Mouse (Mus musculus): Measurements from ENCODE around the gene Ssna1.
"Not testable (repeated sequence)": the region's sequence is repeated elsewhere in the genome, so short reads cannot be mapped to it uniquely, and the experiment has no call there.

Gene Ssna1

GRCm38 (mm10) chr2:25262291-25262767, 9.9 kb downstream of the Ssna1 start, which contains the start of gene Tprn:
TSS of gene Tprn (plus strand) at chr2:25262618.
- DNase-seq (ENCODE audit: low spot score), result peak; percentile 95

- no peak for DNase-seq (ENCODE audit: low spot score)
These were observed 10.4 kb downstream of the Ssna1 start for GRCm38 (mm10) chr2:25261870-25262269.

- no peak for DNase-seq (ENCODE audit: low spot score)
These were observed 13.4 kb downstream of the Ssna1 start for GRCm38 (mm10) chr2:25258887-25259286.

- not testable (repeated sequence) for DNase-seq (ENCODE audit: low spot score)
These were observed 15.0 kb downstream of the Ssna1 start for GRCm38 (mm10) chr2:25257250-25257649.

GRCm38 (mm10) chr2:25256443-25257109, 15.7 kb downstream of the Ssna1 start:
- peak; percentile 63 for DNase-seq (ENCODE audit: low spot score)

GRCm38 (mm10) chr2:25255284-25255779, 16.9 kb downstream of the Ssna1 start, which contains the start of gene Tmem203:
TSS of gene Tmem203 (plus strand) at chr2:25255439.
- peak; percentile 91 for DNase-seq (ENCODE audit: low spot score)

GRCm38 (mm10) chr2:25252331-25252730, 19.9 kb downstream of the Ssna1 start:
- no peak for DNase-seq (ENCODE audit: low spot score)

- DNase-seq (ENCODE audit: low spot score), result no peak
These were observed 25.8 kb downstream of the Ssna1 start, which contains the start of gene AL732309.1 for GRCm38 (mm10) chr2:25246183-25247072. TSS of gene AL732309.1 (minus strand) at chr2:25246863.

- no peak for DNase-seq (ENCODE audit: low spot score)
These were observed 28.1 kb downstream of the Ssna1 start for GRCm38 (mm10) chr2:25244144-25244543.

GRCm38 (mm10) chr2:25243342-25243741, 28.9 kb downstream of the Ssna1 start:
- no peak for DNase-seq (ENCODE audit: low spot score)

- DNase-seq (ENCODE audit: low spot score), result no peak
These were observed 30.1 kb downstream of the Ssna1 start, which contains the start of the genes Rnf208 and Cysrt1 for GRCm38 (mm10) chr2:25242101-25242506. TSS of gene Rnf208 (plus strand) at chr2:25242255. TSS of gene Cysrt1 (minus strand) at chr2:25242452.

GRCm38 (mm10) chr2:25241438-25241775, 30.8 kb downstream of the Ssna1 start:
- DNase-seq (ENCODE audit: low spot score), result no peak

GRCm38 (mm10) chr2:25240723-25241437, 31.4 kb downstream of the Ssna1 start:
- DNase-seq (ENCODE audit: low spot score), result no peak

- no peak for DNase-seq (ENCODE audit: low spot score)
These were observed 31.9 kb downstream of the Ssna1 start for GRCm38 (mm10) chr2:25240310-25240709.

- no peak for DNase-seq (ENCODE audit: low spot score)
These were observed 32.5 kb downstream of the Ssna1 start for GRCm38 (mm10) chr2:25239766-25240165.

- no peak for DNase-seq (ENCODE audit: low spot score)
These were observed 34.1 kb downstream of the Ssna1 start for GRCm38 (mm10) chr2:25238106-25238505.

GRCm38 (mm10) chr2:25237522-25237921, 34.7 kb downstream of the Ssna1 start:
- no peak for DNase-seq (ENCODE audit: low spot score)

GRCm38 (mm10) chr2:25236614-25237013, 35.6 kb downstream of the Ssna1 start, which contains the start of gene Rnf224:
TSS of gene Rnf224 (minus strand) at chr2:25236787.
- no peak for DNase-seq (ENCODE audit: low spot score)

GRCm38 (mm10) chr2:25234551-25235220, 37.6 kb downstream of the Ssna1 start:
- DNase-seq (ENCODE audit: low spot score), result no peak

- no peak for DNase-seq (ENCODE audit: low spot score)
These were observed 38.2 kb downstream of the Ssna1 start, which contains the start of gene Slc34a3 for GRCm38 (mm10) chr2:25234050-25234449. TSS of gene Slc34a3 (minus strand) at chr2:25234364.

- no peak for DNase-seq (ENCODE audit: low spot score)
These were observed 38.8 kb downstream of the Ssna1 start for GRCm38 (mm10) chr2:25233421-25233820.
